ENCODE assay signal across 21 mouse cellular contexts in the genomic region with DNA sequence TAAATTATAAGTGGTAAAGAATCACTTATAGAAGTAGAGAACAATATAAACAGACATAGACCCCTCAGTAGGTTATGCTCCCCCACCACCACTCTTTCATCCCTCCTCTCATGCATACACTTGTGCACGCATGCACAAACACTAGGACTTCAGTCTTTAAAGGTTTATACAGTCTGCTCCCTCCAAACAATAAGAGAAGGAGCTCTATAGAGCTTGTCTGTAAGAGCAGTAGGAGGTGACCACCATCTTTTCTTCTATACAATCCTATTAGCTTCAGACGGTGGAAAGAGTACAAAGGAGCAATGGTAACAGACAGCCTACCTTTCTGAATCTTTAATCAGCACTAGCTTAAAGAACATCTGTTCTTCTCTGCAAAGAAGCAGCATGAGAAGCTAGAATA. TPM values are rescaled to one million over a fixed set of nuclear protein-coding genes. Genes with fewer than 3 reads are reported as not detected.
"Had no signal": no experiment of that assay in that cellular context is flagged by ENCODE, and none has a peak within 500 bp of the region (broad histone marks: within the 10 kb centered on the region; RNA-seq: fewer than 3 reads in every experiment).

No protein-coding gene starts in this region.

- H3K9ac ChIP-seq: limb, embryonic 12.5 days; liver, embryonic 13.5 days; liver, postnatal 0 days; lung, embryonic 15.5 days; neural tube, embryonic 13.5 days had no signal

- DNase-seq: kidney, adult 18-20 months; kidney, postnatal 10 days; kidney, postnatal 4 days; liver; liver, embryonic 13.5 days; liver, postnatal 0 days; lung, postnatal 14 days; right cerebral cortex, adult 18-20 months; right cerebral cortex, postnatal 25 days; thymus, postnatal 4 days had no signal

- ATAC-seq: liver, postnatal 0 days had no signal

- H3K36me3 ChIP-seq: limb, embryonic 12.5 days; liver, embryonic 13.5 days; lung, embryonic 15.5 days; neural tube, embryonic 13.5 days had no signal

- H3K4me3 ChIP-seq: layer of hippocampus, adult 2 months; limb, embryonic 12.5 days; liver, embryonic 13.5 days; lung, embryonic 15.5 days; neural tube, embryonic 13.5 days had no signal

- H3K27ac ChIP-seq: layer of hippocampus, adult 2 months; limb, embryonic 12.5 days; liver, embryonic 13.5 days; lung, embryonic 15.5 days; neural tube, embryonic 13.5 days had no signal

- H3K4me2 ChIP-seq: limb, embryonic 12.5 days; liver, embryonic 13.5 days; lung, embryonic 15.5 days; neural tube, embryonic 13.5 days had no signal

- H3K27me3 ChIP-seq: limb, embryonic 12.5 days; liver, embryonic 13.5 days; lung, embryonic 15.5 days; neural tube, embryonic 13.5 days had no signal

- H3K9me3 ChIP-seq: limb, embryonic 12.5 days; liver, embryonic 13.5 days; lung, embryonic 15.5 days; neural tube, embryonic 13.5 days had no signal

- H3K4me1 ChIP-seq: limb, embryonic 12.5 days; liver, embryonic 13.5 days; lung, embryonic 15.5 days; neural tube, embryonic 13.5 days had no signal

RNA-seq across cellular contexts. Expression of a gene that starts 1.8 kb away (rescaled TPM):
- total RNA-seq: layer of hippocampus, adult 2 months; layer of hippocampus, postnatal 10 days; left cerebral cortex, postnatal 36 days; megakaryocyte-erythroid progenitor cell, adult 5-6 weeks had no signal
- polyA plus RNA-seq: kidney, embryonic 14.5 days; limb, embryonic 12.5 days; liver, embryonic 13.5 days; liver, postnatal 0 days; lung, embryonic 15.5 days; neural tube, embryonic 13.5 days; small intestine, adult 2 months; stomach, embryonic 16.5 days; thymus, postnatal 0 days had no signal
